In genomic region chr6:114094251-114094650, GRCm38 (mm10) we compare ENCODE assay signal across 10 mouse cellular contexts. TPM values are rescaled to one million over a fixed set of nuclear protein-coding genes. Genes with fewer than 3 reads are reported as not detected.
A peak's percentile ranks its signal among the peaks of the same experiment; 100 is the strongest.
DNase-seq lines count a peak whose midpoint lies in the region; ATAC-seq lines count a peak whose summit lies in the region.
"Had no signal": no experiment of that assay in that cellular context is flagged by ENCODE, and none has a peak within 500 bp of the region (broad histone marks: within the 10 kb centered on the region; RNA-seq: fewer than 3 reads in every experiment).

No protein-coding gene starts in this region.

- DNase-seq in adrenal gland, postnatal 14 days, result peak; percentile 15
- no peak for DNase-seq in adrenal gland, postnatal 25 days
- DNase-seq in hindbrain, embryonic 11.5 days (ENCODE audit: low spot score), result peak; percentile 69
- DNase-seq in left cerebral cortex, postnatal 25 days (ENCODE audit: low spot score in 2 of 2), result peak; percentile 50 to 71
- peak; percentile 35 to 57 for DNase-seq in right cerebral cortex, adult 2 months (ENCODE audit: low spot score in 2 of 2)
- DNase-seq in adrenal gland, adult 2 months, result no peak
- DNase-seq in kidney, postnatal 14 days, result no peak
- DNase-seq in heart, postnatal 14 days, result no peak

- no peak overlapping the region for H3K4me3 ChIP-seq in hindbrain, embryonic 11.5 days (ENCODE audit: low read depth, low read length)
- H3K4me3 ChIP-seq: heart, embryonic 12.5 days had no signal

- peaks cover 6% of the 10 kb centered on the region; the same call in 1 of the 2 replicates for H3K4me1 ChIP-seq in hindbrain, embryonic 11.5 days (replicated peaks; ENCODE audit: control insufficient read depth, insufficient read depth, low read length)
- H3K4me1 ChIP-seq: heart, embryonic 12.5 days had no signal

- peak; percentile 77 for ATAC-seq in hindbrain, embryonic 11.5 days (ENCODE audit: low FRiP score)

- no peak overlapping the region for H3K4me2 ChIP-seq in hindbrain, embryonic 11.5 days (replicated peaks; ENCODE audit: low read depth, low read length)
- H3K4me2 ChIP-seq: heart, embryonic 12.5 days had no signal

- no peaks in the 10 kb centered on the region for H3K36me3 ChIP-seq in hindbrain, embryonic 11.5 days (ENCODE audit: control insufficient read depth, insufficient read depth, low read length)
- H3K36me3 ChIP-seq: heart, embryonic 12.5 days had no signal

- 0 out of 2 replicates have a peak overlapping the region, but pooled peaks have one; percentile 27 for H3K27ac ChIP-seq in hindbrain, embryonic 11.5 days (ENCODE audit: low read depth, low read length)
- H3K27ac ChIP-seq: liver, embryonic 14.5 days had no signal

- no peaks in the 10 kb centered on the region for H3K9me3 ChIP-seq in hindbrain, embryonic 11.5 days (ENCODE audit: control insufficient read depth, low read length)
- H3K9me3 ChIP-seq: heart, embryonic 12.5 days had no signal

- H3K9ac ChIP-seq in hindbrain, embryonic 11.5 days (ENCODE audit: low read depth, low read length), result peak overlapping the region; percentile 3; the same call in 1 of the 2 replicates
- H3K9ac ChIP-seq: heart, embryonic 12.5 days; liver, embryonic 14.5 days had no signal

- no peaks in the 10 kb centered on the region for H3K27me3 ChIP-seq in hindbrain, embryonic 11.5 days (ENCODE audit: control insufficient read depth, insufficient read depth, low read length)

- intact Hi-C loops in left cerebral cortex, postnatal 25 days (cut with DNase I), result loop anchor here (10.0 kb wide), 1 partner anchor 371 kb away; no protein-coding TSS in a partner anchor
- intact Hi-C loops in heart, postnatal 14 days (cut with DNase I), result loop anchor here (5.0 to 10.0 kb wide), 2 partner anchors 371 to 603 kb away; no protein-coding TSS in a partner anchor

- WGBS in hindbrain, embryonic 11.5 days, result 36% methylated on average over 16 of the region's 16 CpGs

RNA-seq across cellular contexts. Expression of gene Slc6a11, which starts 36.8 kb away (rescaled TPM):
- 0.07 and 0.15 TPM in 2 replicates for total RNA-seq in adrenal gland, postnatal 14 days (2021)
- 0.18 TPM in 1 of 2 replicates, not detected in the other for total RNA-seq in adrenal gland, postnatal 25 days (2021)
- polyA plus RNA-seq in hindbrain, embryonic 11.5 days (2014; fragmentation: Nextera tagmentation; extraction: Ambion mirVana), result 0.73 and 0.91 TPM in 2 replicates
- 10 to 100 TPM; 85.9 to 93.8 TPM for total RNA-seq in left cerebral cortex, postnatal 25 days (2021)
- total RNA-seq in adrenal gland, adult 2 months (2021), result under 1 TPM in 1 of 2 experiments, not detected in 1; 0.06 TPM
- polyA plus RNA-seq in adrenal gland, adult 2 months (2012; rRNA removed), result 0.02 and 0.13 TPM in 2 replicates
- total RNA-seq in heart, postnatal 14 days (2021), result not detected
- polyA plus RNA-seq: heart, embryonic 12.5 days had no signal

RNA-seq across cellular contexts. Expression of gene Atp2b2, which starts 51.8 kb away (rescaled TPM):
- 4.7 and 5.5 TPM in 2 replicates for total RNA-seq in adrenal gland, postnatal 14 days (2021)
- total RNA-seq in adrenal gland, postnatal 25 days (2021), result 3.8 and 8.1 TPM in 2 replicates
- 4.2 and 5.2 TPM in 2 replicates for polyA plus RNA-seq in hindbrain, embryonic 11.5 days (2014; fragmentation: Nextera tagmentation; extraction: Ambion mirVana)
- total RNA-seq in left cerebral cortex, postnatal 25 days (2021), result 100 to 1,000 TPM; 695 to 754 TPM
- 1 to 10 TPM; 3.9 to 8.5 TPM for total RNA-seq in adrenal gland, adult 2 months (2021)
- polyA plus RNA-seq in adrenal gland, adult 2 months (2012; rRNA removed), result 1.5 and 2.1 TPM in 2 replicates
- total RNA-seq in heart, postnatal 14 days (2021), result under 1 TPM; 0.49 to 0.69 TPM

Comparison
In these comparisons a context has a peak if more than half of its experiments do, and no peak if none do; other contexts are left out.
1. DNase-seq: peak in adrenal gland, postnatal 14 days (single experiment), hindbrain, embryonic 11.5 days (single experiment), left cerebral cortex, postnatal 25 days (2 of 2) and right cerebral cortex, adult 2 months (2 of 2); none in adrenal gland, postnatal 25 days (single experiment), adrenal gland, adult 2 months (single experiment), kidney, postnatal 14 days (single experiment) and heart, postnatal 14 days (0 of 2).
2. RNA of gene Slc6a11, which starts 36.8 kb away (total RNA-seq): 85.9 to 93.8 TPM in left cerebral cortex, postnatal 25 days; 0.18 TPM in adrenal gland, postnatal 25 days, 0.07 to 0.15 TPM in adrenal gland, postnatal 14 days, 0.06 TPM in adrenal gland, adult 2 months and not detected in heart, postnatal 14 days; every median in the first group is over 10 times any median in the second.
3. RNA of gene Atp2b2, which starts 51.8 kb away (total RNA-seq): 695 to 754 TPM in left cerebral cortex, postnatal 25 days; 3.9 to 8.5 TPM in adrenal gland, adult 2 months, 3.8 to 8.1 TPM in adrenal gland, postnatal 25 days, 4.7 to 5.5 TPM in adrenal gland, postnatal 14 days and 0.49 to 0.69 TPM in heart, postnatal 14 days; every median in the first group is over 10 times any median in the second.